Mouse (Mus musculus) midbrain, postnatal 0 days (tissue): ENCODE results near the gene Pcdh9. TPM values are rescaled to one million over a fixed set of nuclear protein-coding genes. Genes with fewer than 3 reads are reported as not detected.

ENCODE experiments used
- ATAC-seq: fragments of 200-750 bp; cut with Nextera tagmentation; 2 replicates; pipeline ENCODE4 v1.8.0; 2017; ENCODE audit warnings: moderate number of reproducible peaks, mild to moderate bottlenecking, moderate TSS enrichment, moderate library complexity; ENCODE audit not compliant: low FRiP score
- DNase-seq: peaks from one replicate; pipeline ENCODE4 v3.0.0-alpha.2; 2015; ENCODE audit warnings: low spot score
- H3K27ac ChIP-seq: fragments of 300-500 bp; sonication (generic); 2 replicates; pipeline ENCODE4 v1.5.1; 2014; ENCODE audit warnings: low read depth, mild to moderate bottlenecking, low read length, mixed read lengths
- H3K27me3 ChIP-seq: fragments of 300-500 bp; sonication (generic); 2 replicates; pipeline ENCODE4 v1.6.1; 2014; ENCODE audit warnings: low read length, control low read depth, mixed read lengths; ENCODE audit not compliant: insufficient read depth
- H3K36me3 ChIP-seq: fragments of 300-500 bp; sonication (generic); 2 replicates; pipeline ENCODE4 v1.6.1; 2014; ENCODE audit warnings: low read length, control low read depth, mixed read lengths; ENCODE audit not compliant: insufficient read depth
- H3K4me1 ChIP-seq: fragments of 300-500 bp; sonication (generic); 2 replicates; pipeline ENCODE4 v1.6.1; 2014; ENCODE audit warnings: mild to moderate bottlenecking, control low read depth, antibody characterized with exemption, low read length, mixed read lengths; ENCODE audit not compliant: insufficient read depth
- H3K4me2 ChIP-seq: fragments of 300-500 bp; sonication (generic); 2 replicates; pipeline ENCODE4 v1.6.1; 2014; ENCODE audit warnings: low read depth, mild to moderate bottlenecking, low read length, mixed read lengths; ENCODE audit not compliant: poor library complexity, severe bottlenecking
- H3K4me3 ChIP-seq: fragments of 300-500 bp; sonication (generic); 2 replicates; pipeline ENCODE4 v1.5.1; 2014; ENCODE audit warnings: low read depth, mild to moderate bottlenecking, low read length, moderate library complexity
- H3K9ac ChIP-seq: fragments of 300-500 bp; sonication (generic); replicated peaks from 2 replicates; pipeline ENCODE4 v1.6.1; 2014; ENCODE audit warnings: mild to moderate bottlenecking, low read length, moderate library complexity, mixed read lengths; ENCODE audit not compliant: poor library complexity, severe bottlenecking
- H3K9me3 ChIP-seq: fragments of 300-500 bp; sonication (generic); 2 replicates; pipeline ENCODE4 v1.6.1; 2016; ENCODE audit warnings: low read length, control low read depth
- CTCF ChIP-seq: IDR thresholded peaks from 2 replicates; pipeline ENCODE4 v1.5.1; 2016; ENCODE audit warnings: antibody characterized with exemption, mild to moderate bottlenecking
- WGBS: fragments of 180-500 bp; shearing (Covaris S2); extraction: QIAGEN DNeasy Blood & Tissue Kit; methylation state at CpG from one replicate; pipeline ENCODE4 v1.1.7; 2014; 5-methylcytosine and 5-hydroxymethylcytosine counted together
- polyA plus RNA-seq: library from polyadenylated mRNA; unstranded; fragments of >200 nt; fragmentation: Nextera tagmentation; extraction: Ambion mirVana; gene quantifications from 2 replicates; pipeline ENCODE4 v1.2.1, GENCODE M21; 2015
- total RNA-seq: library from RNA; depleted of rRNA; stranded (reverse); fragments of >200 nt; gene quantifications from 2 replicates; pipeline ENCODE4 v1.2.3, GENCODE M21; 2014

Gene Pcdh9
- total and polyA plus RNA-seq, 2 experiments from 2014 or later: 149 to 164 TPM

GRCm38 (mm10) chr14:93095081-93095480, 795.4 kb downstream of the Pcdh9 start:
- H3K9ac ChIP-seq: no peak overlapping the region
- no peak overlapping the region for H3K27ac ChIP-seq
- TF ChIP-seq CTCF: no peak
- H3K4me1 ChIP-seq: no peaks in the 10 kb centered on the region
- H3K4me2 ChIP-seq: no peak overlapping the region
- DNase-seq (no peak), ATAC-seq (no peak)
- H3K9me3 ChIP-seq: no peaks in the 10 kb centered on the region
- H3K27me3 ChIP-seq: no peaks in the 10 kb centered on the region
- 71% methylated on average over 2 of the region's 2 CpGs for WGBS
- no peak overlapping the region for H3K4me3 ChIP-seq
- no peaks in the 10 kb centered on the region for H3K36me3 ChIP-seq

- DNase-seq (no peak), ATAC-seq (no peak)
- Histone ChIP-seq H3K4me1 (no peaks in the 10 kb centered on the region), H3K4me2 (no peak overlapping the region), H3K27ac (no peak overlapping the region), H3K4me3 (no peak overlapping the region), H3K36me3 (no peaks in the 10 kb centered on the region), H3K27me3 (no peaks in the 10 kb centered on the region), H3K9ac (no peak overlapping the region), H3K9me3 (no peaks in the 10 kb centered on the region)
- TF ChIP-seq CTCF: no peak
- WGBS: 90% methylated on average over 4 of the region's 4 CpGs
Measured at GRCm38 (mm10) chr14:93092806-93093205, 797.7 kb downstream of the Pcdh9 start.

- no peak overlapping the region for H3K9ac ChIP-seq
- no peak for DNase-seq
- 67% methylated on average over 2 of the region's 2 CpGs for whole genome bisulfite sequencing
Measured at GRCm38 (mm10) chr14:93085646-93086045, 804.8 kb downstream of the Pcdh9 start.

GRCm38 (mm10) chr14:93083140-93083539, 807.3 kb downstream of the Pcdh9 start:
- TF ChIP-seq CTCF: no peak
- Histone ChIP-seq H3K9ac (no peak overlapping the region), H3K36me3 (no peaks in the 10 kb centered on the region), H3K27ac (no peak overlapping the region), H3K27me3 (no peaks in the 10 kb centered on the region), H3K9me3 (no peaks in the 10 kb centered on the region), H3K4me2 (no peak overlapping the region), H3K4me3 (no peak overlapping the region), H3K4me1 (no peaks in the 10 kb centered on the region)
- ATAC-seq (no peak), DNase-seq (no peak)
- 15% methylated on average over 2 of the region's 2 CpGs for WGBS

More at GRCm38 (mm10) chr14:93085646-93086045, 804.8 kb downstream of the Pcdh9 start:
- Histone ChIP-seq H3K36me3 (no peaks in the 10 kb centered on the region), H3K4me1 (no peaks in the 10 kb centered on the region), H3K4me3 (no peak overlapping the region), H3K27ac (no peak overlapping the region), H3K27me3 (no peaks in the 10 kb centered on the region), H3K4me2 (no peak overlapping the region), H3K9me3 (no peaks in the 10 kb centered on the region)
- TF ChIP-seq CTCF: no peak
- ATAC-seq: no peak

- no peak for TF ChIP-seq CTCF
- no peak for ATAC-seq
Measured at GRCm38 (mm10) chr14:93080910-93081309, 809.6 kb downstream of the Pcdh9 start.

GRCm38 (mm10) chr14:93075761-93076160, 814.7 kb downstream of the Pcdh9 start:
- 55% methylated on average over 2 of the region's 2 CpGs for WGBS
- no peak for TF ChIP-seq CTCF

More at GRCm38 (mm10) chr14:93080910-93081309, 809.6 kb downstream of the Pcdh9 start:
- Histone ChIP-seq H3K36me3 (no peaks in the 10 kb centered on the region), H3K9me3 (no peaks in the 10 kb centered on the region), H3K4me1 (no peaks in the 10 kb centered on the region), H3K27me3 (no peaks in the 10 kb centered on the region), H3K4me3 (no peak overlapping the region), H3K4me2 (no peak overlapping the region), H3K9ac (no peak overlapping the region), H3K27ac (no peak overlapping the region)
- 33% methylated on average over 2 of the region's 2 CpGs for WGBS
- no peak for DNase-seq

More at GRCm38 (mm10) chr14:93075761-93076160, 814.7 kb downstream of the Pcdh9 start:
- no peak overlapping the region for H3K4me2 ChIP-seq
- no peaks in the 10 kb centered on the region for H3K27me3 ChIP-seq
- no peaks in the 10 kb centered on the region for H3K36me3 ChIP-seq
- H3K4me3 ChIP-seq: no peak overlapping the region
- DNase-seq (no peak), ATAC-seq (no peak)
- H3K9ac ChIP-seq: no peak overlapping the region
- H3K27ac ChIP-seq: no peak overlapping the region
- no peaks in the 10 kb centered on the region for H3K4me1 ChIP-seq
- H3K9me3 ChIP-seq: no peaks in the 10 kb centered on the region
